Mouse (Mus musculus): Measurements from ENCODE around the gene Tet3. TPM values are rescaled to one million over a fixed set of nuclear protein-coding genes. Genes with fewer than 3 reads are reported as not detected.

The Tet3 gene
- polyA plus RNA-seq, 1 experiment = 21.1 TPM

- DNase-seq (ENCODE audit: low read depth in 1 of 2, low spot score in 2 of 2) = no peak
- 91% methylated on average over 5 of the region's 5 CpGs for WGBS
- peaks cover 24% of the 10 kb centered on the region for H3K36me3 ChIP-seq (ENCODE audit: control insufficient read depth, insufficient read depth, low read length)
- H3K27me3 ChIP-seq (ENCODE audit: control insufficient read depth, insufficient read depth, low read length) = no peaks in the 10 kb centered on the region
- TF ChIP-seq CTCF (IDR thresholded peaks at IDR 0.05; ENCODE audit: extremely low read depth, insufficient read depth, insufficient read length, insufficient replicate concordance) = no peak
- TF ChIP-seq POLR2A (IDR thresholded peaks at IDR 0.05; ENCODE audit: low read depth, low read length) = no peak
- H3K4me3 ChIP-seq (ENCODE audit: extremely low read depth, insufficient read depth, insufficient read length) = no peak overlapping the region
- peaks cover 6% of the 10 kb centered on the region; the same call in 1 of the 2 replicates for H3K4me1 ChIP-seq (ENCODE audit: control insufficient read depth, insufficient read depth, insufficient read length)
- H3K27ac ChIP-seq (ENCODE audit: insufficient read depth, low read length) = no peak overlapping the region
Measured at GRCm38 (mm10) chr6:83488200-83488599, 29.3 kb upstream of the Tet3 start.

- no peak overlapping the region for H3K27ac ChIP-seq (ENCODE audit: insufficient read depth, low read length)
- peaks cover 23% of the 10 kb centered on the region for H3K36me3 ChIP-seq (ENCODE audit: control insufficient read depth, insufficient read depth, low read length)
- H3K4me3 ChIP-seq (ENCODE audit: extremely low read depth, insufficient read depth, insufficient read length) = no peak overlapping the region
- 91% methylated on average over 4 of the region's 4 CpGs for WGBS
- no peaks in the 10 kb centered on the region for H3K27me3 ChIP-seq (ENCODE audit: control insufficient read depth, insufficient read depth, low read length)
- no peak for TF ChIP-seq CTCF (IDR thresholded peaks at IDR 0.05; ENCODE audit: extremely low read depth, insufficient read depth, insufficient read length, insufficient replicate concordance)
- TF ChIP-seq POLR2A (IDR thresholded peaks at IDR 0.05; ENCODE audit: low read depth, low read length) = no peak
- no peak for DNase-seq (ENCODE audit: low read depth in 1 of 2, low spot score in 2 of 2)
- H3K4me1 ChIP-seq (ENCODE audit: control insufficient read depth, insufficient read depth, insufficient read length) = peaks cover 15% of the 10 kb centered on the region; the same call in 1 of the 2 replicates
Measured at GRCm38 (mm10) chr6:83487298-83487697, 28.4 kb upstream of the Tet3 start.

DNA sequence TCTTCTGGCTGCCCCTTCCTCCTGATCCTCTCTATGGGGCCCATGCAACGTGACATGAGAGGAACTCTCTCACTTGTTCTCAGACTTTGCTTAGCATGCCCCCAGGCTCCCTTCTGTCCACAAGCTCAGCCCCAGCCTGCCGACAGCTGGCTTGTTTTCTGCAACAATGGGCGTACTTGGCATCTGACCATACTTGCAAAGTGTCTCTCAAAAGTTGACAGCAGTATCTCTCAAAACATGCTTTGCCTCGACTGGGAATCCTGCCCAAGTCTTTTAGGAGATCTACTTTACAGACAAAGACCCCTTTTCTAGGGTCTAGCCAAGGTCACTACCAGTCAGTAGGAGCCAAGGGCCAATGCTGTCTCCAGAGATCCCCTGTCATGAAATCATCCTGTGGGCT, 27.0 kb upstream of the Tet3 start:
- Histone ChIP-seq H3K27me3 (ENCODE audit: control insufficient read depth, insufficient read depth, low read length) (no peaks in the 10 kb centered on the region), H3K27ac (ENCODE audit: insufficient read depth, low read length) (no peak overlapping the region), H3K4me3 (ENCODE audit: extremely low read depth, insufficient read depth, insufficient read length) (no peak overlapping the region), H3K36me3 (ENCODE audit: control insufficient read depth, insufficient read depth, low read length) (peaks cover 24% of the 10 kb centered on the region), H3K4me1 (ENCODE audit: control insufficient read depth, insufficient read depth, insufficient read length) (peaks cover 25% of the 10 kb centered on the region; the same call in 1 of the 2 replicates)
- DNase-seq (ENCODE audit: low read depth in 1 of 2, low spot score in 2 of 2) = no peak
- WGBS = 82% methylated on average over 4 of the region's 4 CpGs
- TF ChIP-seq POLR2A (IDR thresholded peaks at IDR 0.05; ENCODE audit: low read depth, low read length) (no peak), CTCF (IDR thresholded peaks at IDR 0.05; ENCODE audit: extremely low read depth, insufficient read depth, insufficient read length, insufficient replicate concordance) (no peak)

DNA sequence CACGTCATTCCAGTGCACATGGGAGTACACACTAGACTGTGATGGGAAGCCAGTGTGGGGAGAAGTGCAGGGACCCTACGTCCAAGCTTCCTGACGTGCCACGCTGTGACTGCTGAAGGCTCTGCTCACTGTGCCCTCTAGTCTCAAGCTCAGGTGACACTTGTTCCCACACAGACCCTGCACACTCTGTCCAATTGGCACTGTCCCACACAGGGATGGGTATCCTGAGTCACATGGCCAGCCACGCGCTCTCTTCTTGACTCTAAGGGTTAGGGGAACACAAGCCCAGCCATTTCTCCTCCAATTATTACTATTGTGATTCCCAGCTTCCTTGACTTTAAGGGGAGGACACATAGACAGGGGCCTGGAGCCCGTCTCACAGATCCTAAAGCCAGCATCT, 24.9 kb upstream of the Tet3 start:
- H3K27ac ChIP-seq (ENCODE audit: insufficient read depth, low read length) = no peak overlapping the region
- no peak for TF ChIP-seq POLR2A (IDR thresholded peaks at IDR 0.05; ENCODE audit: low read depth, low read length)
- TF ChIP-seq CTCF (IDR thresholded peaks at IDR 0.05; ENCODE audit: extremely low read depth, insufficient read depth, insufficient read length, insufficient replicate concordance) = no peak
- 94% methylated on average over 7 of the region's 7 CpGs for whole genome bisulfite sequencing
- no peak for DNase-seq (ENCODE audit: low read depth in 1 of 2, low spot score in 2 of 2)
- H3K4me1 ChIP-seq (ENCODE audit: control insufficient read depth, insufficient read depth, insufficient read length) = peaks cover 39% of the 10 kb centered on the region; the same call in 1 of the 2 replicates
- no peak overlapping the region for H3K4me3 ChIP-seq (ENCODE audit: extremely low read depth, insufficient read depth, insufficient read length)
- no peaks in the 10 kb centered on the region for H3K27me3 ChIP-seq (ENCODE audit: control insufficient read depth, insufficient read depth, low read length)
- peaks cover 16% of the 10 kb centered on the region for H3K36me3 ChIP-seq (ENCODE audit: control insufficient read depth, insufficient read depth, low read length)

- peak; percentile 44 to 53 for DNase-seq (ENCODE audit: low read depth in 1 of 2, low spot score in 2 of 2)
- H3K27me3 ChIP-seq (ENCODE audit: control insufficient read depth, insufficient read depth, low read length) = no peaks in the 10 kb centered on the region
- 33% methylated on average over 10 of the region's 10 CpGs for WGBS
- no peak overlapping the region for H3K4me3 ChIP-seq (ENCODE audit: extremely low read depth, insufficient read depth, insufficient read length)
- peaks cover 48% of the 10 kb centered on the region for H3K4me1 ChIP-seq (ENCODE audit: control insufficient read depth, insufficient read depth, insufficient read length)
- H3K27ac ChIP-seq (ENCODE audit: insufficient read depth, low read length) = peak overlapping the region; percentile 89
- TF ChIP-seq POLR2A (IDR thresholded peaks at IDR 0.05; ENCODE audit: low read depth, low read length) = no peak
- peaks cover 16% of the 10 kb centered on the region for H3K36me3 ChIP-seq (ENCODE audit: control insufficient read depth, insufficient read depth, low read length)
Measured at GRCm38 (mm10) chr6:83482418-83483085, 23.7 kb upstream of the Tet3 start.

DNA sequence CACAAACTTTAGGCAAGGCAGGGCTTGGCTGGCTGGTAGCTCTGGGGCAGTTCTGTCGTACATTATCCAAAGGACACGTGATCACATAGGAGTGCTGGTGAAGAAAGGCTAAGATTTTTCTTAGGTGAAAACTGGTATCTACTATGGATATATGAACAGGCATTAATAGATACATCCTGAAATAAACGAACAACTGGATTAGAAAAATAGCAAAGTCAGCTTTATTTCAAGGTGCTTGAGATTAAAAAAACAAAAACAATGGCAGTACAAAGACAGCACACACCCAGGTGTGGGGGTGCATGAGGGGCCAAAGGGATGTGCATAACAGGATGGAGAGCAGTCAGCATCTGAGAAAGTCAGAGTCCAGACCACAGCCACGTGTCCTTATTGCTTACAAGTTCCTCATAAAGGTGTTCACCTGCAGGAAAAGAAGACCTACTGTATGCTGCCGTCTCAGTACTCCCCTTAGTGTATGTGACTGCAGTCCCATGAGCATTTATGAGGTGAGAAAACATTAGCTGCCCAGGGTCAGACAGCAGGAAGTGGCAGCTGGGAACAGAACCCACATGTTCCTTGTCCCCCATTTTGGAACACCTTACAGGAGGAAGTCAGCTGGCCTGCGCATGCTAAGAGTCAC, 21.3 kb upstream of the Tet3 start:
- Histone ChIP-seq H3K27ac (ENCODE audit: insufficient read depth, low read length) (no peak overlapping the region), H3K4me3 (ENCODE audit: extremely low read depth, insufficient read depth, insufficient read length) (no peak overlapping the region), H3K27me3 (ENCODE audit: control insufficient read depth, insufficient read depth, low read length) (no peaks in the 10 kb centered on the region), H3K36me3 (ENCODE audit: control insufficient read depth, insufficient read depth, low read length) (peaks cover 6% of the 10 kb centered on the region), H3K4me1 (ENCODE audit: control insufficient read depth, insufficient read depth, insufficient read length) (peaks cover 50% of the 10 kb centered on the region)
- WGBS = 70% methylated on average over 6 of the region's 6 CpGs
- no peak for DNase-seq (ENCODE audit: low read depth in 1 of 2, low spot score in 2 of 2)
- no peak for TF ChIP-seq POLR2A (IDR thresholded peaks at IDR 0.05; ENCODE audit: low read depth, low read length)
- TF ChIP-seq CTCF (IDR thresholded peaks at IDR 0.05; ENCODE audit: extremely low read depth, insufficient read depth, insufficient read length, insufficient replicate concordance) = no peak

DNA sequence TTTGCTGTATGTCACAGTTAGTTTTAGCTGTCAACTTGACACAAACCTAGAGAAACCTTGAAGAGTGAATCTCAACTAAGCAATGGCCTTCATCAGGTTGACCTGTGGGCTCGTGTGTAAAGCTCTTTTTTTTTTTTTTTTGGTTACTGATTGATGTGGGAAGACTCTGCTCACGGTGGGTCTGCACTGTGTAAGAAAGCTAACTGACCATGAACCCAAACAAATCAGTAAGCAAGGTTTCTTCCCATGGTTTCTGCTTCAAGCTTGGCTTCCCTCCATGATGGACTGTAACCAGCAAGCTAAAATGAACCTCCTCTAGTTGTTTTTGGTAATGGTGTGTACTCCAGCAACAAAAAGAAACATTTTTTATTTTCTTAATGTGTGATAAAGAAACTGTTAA, 20.3 kb upstream of the Tet3 start:
- TF ChIP-seq POLR2A (IDR thresholded peaks at IDR 0.05; ENCODE audit: low read depth, low read length) = no peak
- no peak for TF ChIP-seq CTCF (IDR thresholded peaks at IDR 0.05; ENCODE audit: extremely low read depth, insufficient read depth, insufficient read length, insufficient replicate concordance)
- no peak for DNase-seq (ENCODE audit: low read depth in 1 of 2, low spot score in 2 of 2)
- Histone ChIP-seq H3K4me1 (ENCODE audit: control insufficient read depth, insufficient read depth, insufficient read length) (peaks cover 50% of the 10 kb centered on the region), H3K36me3 (ENCODE audit: control insufficient read depth, insufficient read depth, low read length) (peaks cover 4% of the 10 kb centered on the region; the same call in 1 of the 2 replicates), H3K27me3 (ENCODE audit: control insufficient read depth, insufficient read depth, low read length) (no peaks in the 10 kb centered on the region), H3K4me3 (ENCODE audit: extremely low read depth, insufficient read depth, insufficient read length) (no peak overlapping the region), H3K27ac (ENCODE audit: insufficient read depth, low read length) (no peak overlapping the region)
- WGBS = 48% methylated on average over 2 of the region's 2 CpGs
